Mouse (Mus musculus): ENCODE measurements at regions not wholly inside any gene's neighbourhood (a gene's known extent, or its start where the extent isn't known, plus 50 kb on each side); places are given as distances from the start of the nearest gene placed in this dataset.

DNA sequence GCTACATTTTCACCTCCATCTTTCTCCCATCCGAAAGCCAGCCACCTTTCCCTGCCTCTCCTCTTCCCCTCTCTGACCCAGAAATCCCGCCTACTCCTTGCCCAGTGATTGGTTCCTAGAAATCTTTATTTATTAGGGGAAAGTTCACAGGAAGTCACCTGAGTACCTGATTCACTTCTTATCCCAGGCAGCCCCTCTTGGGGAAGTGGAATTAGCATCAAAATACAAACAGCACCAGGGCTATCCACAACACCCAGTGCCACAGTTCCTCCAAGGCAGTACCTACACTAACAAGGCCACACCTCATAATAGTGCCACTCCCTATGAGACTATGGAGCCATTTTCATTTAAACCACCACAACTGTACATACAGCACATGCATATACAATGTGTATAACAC, 180.3 kb upstream of the Sox2 start:
- in situ Hi-C loops (cut with MboI, MseI), result no loop called here

DNA sequence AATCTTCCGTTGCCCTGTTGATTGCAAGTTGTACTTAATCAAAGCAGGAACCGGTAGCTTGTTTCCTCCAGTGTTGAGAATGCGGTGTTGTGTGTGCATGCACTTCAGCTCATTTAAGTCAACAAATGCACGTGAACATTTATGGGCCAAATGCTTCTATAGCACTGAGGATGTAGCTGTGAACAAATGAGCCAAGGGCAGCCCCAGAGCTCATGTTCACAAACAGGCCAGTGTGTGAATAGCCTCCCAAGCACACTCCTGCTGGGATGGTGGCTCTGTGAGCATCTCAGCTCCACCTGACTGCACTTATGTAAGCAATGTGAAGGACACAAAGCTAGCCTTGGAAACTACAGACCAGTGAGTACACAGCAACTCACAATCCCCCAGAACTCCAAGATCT, 183.9 kb upstream of the Sox2 start:
- in situ Hi-C loops (cut with MboI, MseI), result no loop called here

DNA sequence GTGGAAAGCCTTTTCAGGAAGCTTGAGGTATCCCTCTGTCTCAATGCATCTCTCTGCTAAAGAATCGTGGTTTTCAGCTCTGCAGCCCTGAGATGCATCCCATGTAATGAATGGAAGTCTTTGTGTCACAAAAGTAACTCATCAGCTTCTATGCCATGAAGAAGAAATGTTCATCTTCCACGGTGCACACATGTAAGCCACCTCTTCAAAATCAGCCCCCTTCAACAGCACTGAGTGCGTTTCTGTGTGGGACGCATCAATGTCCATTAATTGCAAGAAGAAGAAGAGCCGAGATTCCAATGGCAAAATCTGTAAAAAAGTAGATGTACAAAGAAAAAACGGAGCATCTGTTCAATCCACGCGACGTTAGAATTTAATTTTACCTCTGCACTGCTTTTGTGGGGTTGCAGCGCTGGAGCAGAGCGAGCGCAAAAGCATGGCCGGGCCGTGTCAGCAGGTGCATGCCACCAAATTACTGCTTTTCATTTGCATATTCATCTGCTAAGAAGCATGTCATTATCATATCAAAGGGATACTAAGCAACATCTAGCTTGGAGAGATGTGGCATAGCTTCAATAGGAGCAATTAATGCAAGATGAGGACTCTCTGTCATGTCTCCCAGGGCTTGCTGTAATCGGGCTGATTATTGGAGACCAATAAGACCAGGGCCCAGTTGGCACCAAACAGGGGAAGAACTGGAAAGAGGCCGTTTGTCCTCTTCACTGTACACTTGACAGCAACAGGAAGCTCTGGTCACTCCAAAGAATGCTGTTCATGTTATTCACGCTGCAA, 185.0 kb upstream of the Sox2 start:
- in situ Hi-C loops (cut with MboI, MseI), result no loop called here

DNA sequence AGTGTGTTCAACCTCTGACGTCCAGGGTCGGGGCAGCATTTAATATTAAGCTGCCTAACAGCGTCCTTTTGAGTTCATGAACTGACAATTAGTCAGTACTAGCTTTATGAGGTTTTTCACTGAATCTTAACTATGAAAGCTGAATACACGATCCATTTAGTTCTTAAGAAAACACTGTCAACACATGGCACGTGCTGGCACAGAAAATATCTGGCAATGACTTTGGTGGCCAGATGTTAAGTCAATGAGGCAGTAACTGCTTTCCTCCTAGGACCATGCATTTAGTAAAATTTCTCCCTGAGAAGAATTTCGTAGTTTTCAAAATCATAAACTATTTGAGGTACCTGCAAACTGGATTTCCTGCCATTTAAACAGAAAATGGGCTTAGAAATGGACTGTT, 191.4 kb upstream of the Sox2 start:
- in situ Hi-C loops (cut with MboI, MseI), result no loop called here

DNA sequence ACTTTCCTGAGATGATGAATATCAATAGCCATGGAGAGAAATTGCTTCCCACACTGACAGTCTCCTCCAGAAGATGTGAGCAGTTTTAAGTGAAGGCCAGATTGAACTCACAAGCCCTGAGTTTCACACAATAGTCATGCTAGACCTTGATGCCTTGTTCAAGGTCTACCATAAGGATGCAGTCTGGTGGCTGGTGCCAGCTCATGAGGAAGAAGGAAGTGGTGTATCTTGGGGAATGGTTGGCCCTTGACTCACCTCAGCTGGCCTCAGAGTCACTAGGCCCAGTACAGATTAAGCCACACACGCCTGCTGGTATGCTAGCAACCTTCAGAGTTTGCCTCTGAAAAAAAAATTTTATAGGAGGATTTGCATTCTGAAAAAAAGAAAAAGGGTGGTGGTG, 192.4 kb upstream of the Sox2 start:
- in situ Hi-C loops (cut with MboI, MseI), result no loop called here

DNA sequence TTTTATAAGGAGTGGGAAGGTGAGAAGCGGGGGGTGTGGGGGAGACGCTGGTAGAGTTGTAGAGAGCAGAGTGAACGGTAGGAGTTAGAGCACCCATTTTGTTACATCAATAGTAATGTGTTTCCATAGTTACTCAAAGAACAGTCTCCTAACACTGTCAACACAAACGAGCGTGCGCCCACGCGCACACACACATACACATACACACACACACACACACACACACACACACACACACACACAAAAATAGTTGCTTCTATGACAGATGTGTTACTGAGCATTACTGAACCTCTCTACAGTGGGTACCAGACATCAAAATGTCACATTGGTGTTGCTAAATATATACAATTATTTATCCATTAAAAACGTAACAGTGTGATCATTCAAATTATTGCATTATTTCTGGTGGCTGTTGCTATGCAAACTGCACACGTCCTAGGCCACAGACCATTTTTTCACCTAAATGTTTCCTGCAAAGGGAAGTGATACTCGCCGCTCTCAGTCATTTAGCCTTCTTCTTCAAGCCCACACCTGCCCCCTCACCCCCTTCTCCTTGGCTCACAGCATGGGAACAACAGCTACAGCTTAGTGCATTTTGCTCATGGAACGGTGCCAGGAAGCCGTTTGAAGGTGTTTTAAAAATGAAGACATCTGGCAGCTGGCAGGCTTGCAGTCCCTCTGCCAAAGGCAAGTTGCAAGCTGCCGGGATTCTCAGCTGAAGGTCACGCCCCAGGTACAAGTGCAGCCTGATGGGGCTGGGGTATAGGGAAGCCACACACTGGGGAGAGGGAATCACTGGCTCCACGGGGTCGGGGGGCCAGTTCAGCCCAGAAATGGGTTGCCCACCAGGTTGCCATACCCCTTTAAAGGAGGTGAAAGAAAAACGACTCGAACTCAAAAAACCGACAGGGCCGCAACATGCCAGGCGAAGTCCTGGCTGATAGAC, 193.4 kb upstream of the Sox2 start:
- in situ Hi-C loops (cut with MboI, MseI), result no loop called here

DNA sequence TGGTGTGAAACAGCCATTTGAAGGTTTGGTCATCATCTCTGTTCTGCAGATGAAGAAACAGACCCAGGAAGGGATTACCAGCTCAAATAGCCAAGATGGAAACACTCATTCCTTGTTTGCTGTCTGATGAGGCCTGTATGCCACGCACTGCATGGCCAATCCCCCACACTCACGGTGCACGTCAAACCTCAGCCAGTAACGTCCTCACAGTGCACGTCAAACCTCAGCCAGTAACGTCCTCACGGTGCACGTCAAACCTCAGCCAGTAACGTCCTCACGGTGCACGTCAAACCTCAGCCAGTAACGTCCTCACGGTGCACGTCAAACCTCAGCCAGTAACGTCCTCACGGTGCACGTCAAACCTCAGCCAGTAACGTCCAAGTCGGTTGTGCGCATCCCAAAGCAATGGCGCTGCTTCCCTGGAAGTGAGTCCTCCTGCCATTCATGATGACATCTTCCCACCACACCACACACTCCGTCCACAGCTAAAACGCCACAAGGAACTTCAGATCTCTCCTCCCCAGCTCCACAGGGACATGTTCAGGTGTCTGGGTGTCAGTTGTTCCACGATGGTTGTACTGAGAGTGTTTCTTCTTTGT, 196.1 kb upstream of the Sox2 start:
- in situ Hi-C loops (cut with MboI, MseI), result no loop called here

DNA sequence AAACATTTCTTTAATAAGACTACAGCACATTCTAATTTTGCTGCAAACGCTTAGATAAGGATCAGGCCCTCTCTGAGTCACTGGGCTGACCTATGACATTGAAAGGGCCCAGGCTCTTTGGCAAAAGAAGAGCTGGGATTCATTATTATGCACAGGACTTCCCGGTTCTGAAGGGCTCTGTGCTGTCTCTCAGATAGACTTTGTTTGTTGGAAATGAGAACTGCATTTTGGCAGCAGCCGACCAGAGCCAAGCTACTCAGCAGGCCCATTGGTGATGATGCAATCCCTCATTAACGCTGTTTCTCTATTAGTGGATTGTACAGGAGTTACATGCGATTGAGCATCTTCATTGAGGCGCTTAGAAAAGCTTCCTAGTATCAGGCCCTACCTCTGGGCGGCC, 204.9 kb upstream of the Sox2 start:
- in situ Hi-C loops (cut with MboI, MseI), result no loop called here

DNA sequence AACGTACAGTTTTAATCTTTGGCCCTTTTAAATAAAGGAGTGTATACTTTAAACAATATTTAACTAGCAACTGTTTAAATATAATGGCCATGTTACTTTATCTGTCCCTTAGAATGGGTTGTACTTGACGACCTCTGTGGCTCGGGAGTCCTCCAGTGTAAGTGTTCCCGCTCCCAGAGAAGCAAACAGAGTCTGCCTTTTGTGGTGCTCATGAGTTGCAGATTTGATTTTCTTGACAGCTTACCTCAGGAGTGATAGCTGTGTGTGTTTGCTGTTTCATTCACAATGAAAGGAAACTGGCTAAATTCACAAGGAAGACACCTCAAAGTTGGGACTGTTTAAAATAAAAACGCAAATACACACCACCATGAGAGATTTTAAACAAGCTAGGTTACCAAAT, 205.4 kb upstream of the Sox2 start:
- in situ Hi-C loops (cut with MboI, MseI), result no loop called here

DNA sequence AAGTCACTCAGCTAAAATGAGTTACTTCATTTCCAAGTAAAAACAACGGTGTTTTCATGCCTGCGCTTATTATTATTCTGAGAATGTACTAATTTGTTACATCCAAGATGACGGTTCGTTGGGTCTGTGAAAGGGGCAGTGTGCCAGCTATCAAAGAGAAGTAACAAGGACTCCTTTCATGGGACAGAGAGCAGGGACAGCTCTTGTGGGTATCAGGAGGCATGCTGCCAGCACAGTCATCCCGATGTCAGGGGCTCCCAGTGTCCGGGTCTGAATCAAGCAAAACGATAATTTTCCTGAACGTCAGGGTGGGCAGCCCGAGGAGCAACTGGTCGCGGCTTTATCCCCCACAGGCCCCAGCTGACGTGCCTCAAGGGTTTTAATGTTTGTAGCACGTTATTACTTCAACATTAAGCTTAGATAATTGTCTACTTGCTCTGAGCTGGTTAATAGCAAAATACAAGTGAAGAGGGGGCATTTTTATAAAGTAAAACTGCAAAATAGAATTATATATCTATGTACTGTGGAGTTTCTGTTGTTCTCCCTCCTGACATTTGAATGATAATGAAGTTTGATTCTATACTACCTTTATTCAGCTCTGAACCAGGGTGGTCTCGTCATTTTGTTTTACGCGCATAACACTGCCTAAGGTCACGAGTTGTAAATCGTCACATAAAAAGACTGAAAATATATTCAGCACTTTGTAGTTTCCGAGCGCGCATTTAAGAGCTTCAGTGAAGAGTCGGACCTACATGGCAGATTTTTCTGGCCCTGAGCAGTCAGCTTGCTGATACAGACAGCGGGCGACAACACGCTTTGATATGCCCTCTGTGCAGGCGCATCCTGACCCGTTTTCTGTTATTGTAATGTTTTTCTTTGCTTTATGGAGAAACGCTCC, 206.2 kb upstream of the Sox2 start:
- in situ Hi-C loops (cut with MboI, MseI), result no loop called here

DNA sequence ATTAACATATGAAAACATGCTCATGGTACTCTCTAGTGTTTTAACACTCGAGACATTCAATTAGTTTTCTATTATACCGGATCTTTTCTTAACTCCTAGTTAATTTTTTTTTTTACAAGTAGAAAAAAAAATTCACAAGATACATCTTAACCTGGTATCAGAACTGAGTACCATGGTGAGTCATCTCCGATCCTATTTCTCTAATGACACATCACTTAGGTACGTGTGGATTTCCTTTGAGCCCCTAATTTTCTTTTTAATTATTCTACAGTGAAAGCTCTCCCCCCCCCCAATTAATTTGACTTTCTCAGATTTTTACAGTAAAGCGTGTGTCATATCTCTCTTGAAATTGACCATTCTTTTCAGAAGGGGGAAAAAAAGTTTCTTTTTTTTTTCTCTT, 206.9 kb upstream of the Sox2 start:
- in situ Hi-C loops (cut with MboI, MseI), result no loop called here

DNA sequence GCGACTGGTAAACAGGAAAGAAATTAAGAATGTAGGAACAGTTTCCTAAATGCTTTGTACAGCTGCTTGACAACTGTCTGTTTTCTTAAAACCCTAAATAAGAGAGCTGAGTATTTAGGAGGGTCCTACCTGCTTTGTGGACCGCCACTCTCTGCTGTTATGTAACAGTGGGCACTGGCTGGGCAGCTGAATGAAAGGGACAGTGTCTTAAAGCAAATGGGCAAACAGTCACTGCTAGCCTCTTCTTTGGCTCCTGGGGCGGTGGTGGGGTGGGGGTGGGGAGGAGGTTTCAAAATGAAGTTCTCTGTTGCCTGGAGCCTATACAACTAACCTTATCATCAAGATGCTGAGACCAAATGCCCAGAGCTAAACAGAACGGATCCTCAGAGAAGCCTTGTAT, 208.4 kb upstream of the Sox2 start:
- in situ Hi-C loops (cut with MboI, MseI), result no loop called here

DNA sequence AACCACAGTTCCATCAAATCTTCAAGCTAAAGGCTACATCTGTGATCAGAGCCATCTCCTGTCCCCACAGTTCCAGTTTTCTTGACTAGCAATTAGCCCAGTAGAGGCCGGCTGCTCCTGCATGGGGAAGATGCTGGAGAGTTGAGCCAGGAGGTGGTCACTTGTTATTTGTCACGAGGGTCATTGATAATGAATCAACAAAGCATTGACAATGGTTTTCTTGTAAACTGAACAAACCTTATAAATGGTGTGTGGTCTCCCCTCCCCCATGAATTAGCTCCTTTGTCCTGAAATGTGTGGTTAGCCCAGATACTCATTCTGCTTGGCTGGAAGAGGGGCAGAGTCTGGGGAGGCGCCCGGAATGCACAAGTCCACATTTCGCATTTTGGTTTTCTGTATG, 208.9 kb upstream of the Sox2 start:
- in situ Hi-C loops (cut with MboI, MseI), result no loop called here

DNA sequence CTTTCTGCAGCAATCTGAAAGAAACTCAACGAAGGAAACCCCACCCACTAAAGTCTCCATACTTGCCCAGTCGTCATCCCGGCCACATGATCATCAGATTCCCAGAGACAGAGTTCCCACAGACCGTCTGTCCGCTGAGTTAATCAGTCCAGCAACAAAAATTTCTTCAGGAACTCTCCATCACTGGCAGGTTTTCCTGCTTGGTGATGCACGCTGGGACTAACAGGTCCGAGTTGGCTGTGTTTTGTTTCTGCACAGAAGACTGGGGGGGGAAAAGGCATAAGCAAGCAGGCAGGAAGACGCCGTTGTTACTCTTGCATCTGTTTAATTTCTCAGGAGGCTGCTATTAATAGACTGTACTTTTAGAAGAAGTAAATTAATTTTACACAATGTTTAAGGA, 215.3 kb upstream of the Sox2 start:
- in situ Hi-C loops (cut with MboI, MseI), result no loop called here

DNA sequence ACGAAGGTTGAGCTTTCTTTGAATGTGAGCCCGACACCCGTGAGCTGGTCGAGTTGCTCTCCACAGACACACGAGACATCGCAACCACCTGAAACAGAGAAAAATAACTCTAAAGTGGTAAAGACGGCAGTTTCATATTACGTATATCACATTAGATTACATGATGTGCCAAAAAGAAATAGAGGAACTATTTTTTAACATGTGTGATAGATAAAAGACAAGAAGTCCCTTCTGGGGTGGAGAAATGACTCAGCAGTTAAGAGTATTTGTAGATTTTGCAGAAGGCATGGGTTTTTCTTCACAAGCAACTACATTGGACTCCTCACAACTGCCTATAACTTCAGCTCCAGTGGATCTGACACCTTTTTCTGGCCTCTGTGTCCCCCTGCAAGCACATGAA, 222.2 kb upstream of the Sox2 start:
- in situ Hi-C loops (cut with MboI, MseI), result no loop called here

DNA sequence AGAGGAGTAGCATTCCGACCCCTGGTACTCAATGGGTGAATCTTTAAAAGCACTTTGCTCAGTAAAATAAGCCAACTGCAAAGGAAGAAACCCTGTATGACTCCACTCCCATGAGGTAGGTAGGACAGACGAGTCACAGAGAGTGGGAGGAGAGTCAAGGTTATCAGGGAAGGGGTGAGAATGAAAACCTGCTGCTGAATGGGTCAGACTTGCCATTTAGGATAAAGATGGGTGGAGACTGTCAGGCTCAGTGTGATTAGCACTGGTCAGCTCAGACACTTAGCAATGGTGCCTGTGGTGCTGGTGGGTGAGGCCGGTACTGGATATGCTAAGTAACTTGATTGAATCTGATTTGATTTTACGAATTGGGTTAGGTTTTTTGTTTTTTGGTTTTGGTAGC, 222.7 kb upstream of the Sox2 start:
- in situ Hi-C loops (cut with MboI, MseI), result no loop called here

DNA sequence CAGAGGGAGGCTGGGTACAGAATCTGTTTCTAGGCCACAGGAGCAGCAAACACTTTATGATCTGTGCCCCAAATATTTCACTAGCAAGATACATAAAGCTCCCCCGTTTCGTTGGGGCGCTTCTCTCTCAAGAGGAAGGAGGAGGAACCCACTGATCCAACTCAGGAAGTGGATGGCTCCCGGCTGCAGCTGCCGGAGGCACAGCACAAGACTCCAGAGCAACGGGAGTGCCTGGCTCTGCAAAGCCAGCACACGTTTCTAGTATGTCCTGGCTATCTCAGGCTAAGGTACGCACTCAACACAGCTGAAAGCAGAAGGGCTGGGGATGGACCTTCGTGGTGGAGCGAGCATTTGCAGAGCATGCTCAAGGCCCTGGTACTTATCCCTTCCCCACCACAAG, 223.2 kb upstream of the Sox2 start:
- in situ Hi-C loops (cut with MboI, MseI), result no loop called here

DNA sequence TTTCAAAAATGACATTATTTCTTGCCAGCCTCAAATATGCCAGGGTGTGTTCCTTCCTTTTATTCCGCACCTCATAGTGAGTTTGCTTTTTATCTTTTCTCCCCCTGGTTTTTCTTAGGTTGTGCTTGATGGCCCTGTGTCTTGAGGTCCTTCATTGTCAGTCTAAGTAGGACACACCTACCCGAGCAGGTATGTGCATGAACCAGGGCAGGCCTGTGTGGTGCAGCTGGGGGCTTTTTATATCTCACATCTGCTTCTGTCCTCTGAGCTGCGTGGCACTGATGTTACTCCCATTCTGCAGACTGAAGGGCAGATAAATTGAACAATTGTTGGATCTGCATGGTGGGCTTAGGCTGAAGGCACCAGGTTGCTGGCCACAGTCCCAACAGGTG, 238.3 kb upstream of the Sox2 start:
- in situ Hi-C loops (cut with MboI, MseI), result no loop called here

DNA sequence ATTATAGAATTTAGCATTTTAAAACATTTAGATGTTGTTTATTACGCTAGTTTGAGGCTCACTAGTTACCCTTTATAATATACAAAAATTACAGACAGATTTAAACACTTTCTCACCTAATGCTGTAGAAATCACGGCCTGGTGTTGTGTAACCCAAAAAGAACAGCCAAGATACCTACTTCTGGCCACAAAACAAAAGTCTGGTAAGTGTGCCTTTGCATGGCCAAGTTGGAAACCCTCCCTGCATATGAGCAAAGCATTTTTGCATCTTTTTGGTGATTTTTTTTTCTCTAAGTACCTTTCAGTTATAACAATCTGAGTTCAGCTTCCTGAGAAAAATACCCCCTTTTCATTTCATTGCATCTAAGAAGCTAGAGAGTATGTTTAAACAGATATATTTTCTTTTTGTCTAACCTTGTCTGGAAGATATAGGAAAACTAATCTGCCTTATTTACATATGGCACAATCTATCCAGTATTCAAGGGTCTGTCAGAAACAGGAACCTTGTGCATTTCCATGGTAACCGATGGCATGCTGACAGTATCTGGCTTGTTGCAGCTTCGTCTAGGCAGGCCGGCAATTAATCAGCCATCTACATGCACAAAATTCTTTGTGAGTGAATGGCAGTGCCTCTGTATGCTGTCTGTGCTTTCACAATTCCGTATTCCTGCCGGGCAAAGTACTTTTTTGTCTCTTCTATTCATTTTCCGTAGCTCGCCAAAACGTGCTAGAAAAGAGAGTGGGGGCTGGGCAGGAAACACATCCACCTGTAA, 238.9 kb upstream of the Sox2 start:
- in situ Hi-C loops (cut with MboI, MseI), result no loop called here

DNA sequence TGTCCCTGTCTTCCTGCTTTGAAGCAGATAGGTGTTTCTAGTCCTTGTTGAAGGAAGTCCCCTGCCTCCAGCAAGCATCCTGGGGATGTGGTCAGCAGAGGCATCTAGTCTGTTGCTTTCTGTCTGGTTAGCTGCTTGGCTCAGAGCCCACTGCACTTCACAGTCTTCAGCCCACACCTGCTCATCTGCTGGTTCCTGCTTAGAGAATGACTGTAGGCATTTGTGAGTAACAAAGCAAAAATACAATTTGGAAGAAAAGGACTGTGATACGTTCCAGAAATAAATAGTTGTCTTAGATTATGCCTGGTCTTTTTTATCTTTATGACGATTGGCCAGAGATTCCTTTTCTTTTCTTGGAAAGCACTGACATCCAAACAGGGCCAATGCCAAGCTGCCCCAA, 246.6 kb upstream of the Sox2 start:
- in situ Hi-C loops (cut with MboI, MseI), result no loop called here

DNA sequence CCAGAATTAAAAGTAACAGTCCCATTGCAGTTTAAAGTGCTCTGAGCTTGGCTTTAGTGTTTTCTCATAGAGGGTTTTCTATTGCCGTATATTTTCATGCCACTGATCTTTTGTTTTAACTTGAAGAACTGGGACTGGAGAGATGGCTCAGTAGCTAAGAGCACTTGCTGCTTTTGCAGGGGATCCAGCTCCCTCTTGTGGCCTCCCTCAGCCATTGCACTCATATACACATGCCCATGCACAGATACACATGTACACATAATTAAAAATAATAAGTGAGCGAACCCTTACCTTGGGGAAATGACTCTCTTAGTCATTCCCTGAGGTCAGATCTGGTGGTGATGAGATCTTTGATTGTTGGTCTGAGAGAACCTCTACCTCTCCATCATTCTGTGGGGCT, 258.9 kb upstream of the Sox2 start:
- in situ Hi-C loops (cut with MboI, MseI), result no loop called here
